Mouse (Mus musculus) limb, embryonic 15.5 days (tissue): ENCODE measurements at regions not wholly inside any gene's neighbourhood (a gene's known extent, or its start where the extent isn't known, plus 50 kb on each side); places are given as distances from the start of the nearest gene placed in this dataset.
"Not testable (repeated sequence)": the region's sequence is repeated elsewhere in the genome, so short reads cannot be mapped to it uniquely, and the experiment has no call there.

Source experiments
- ATAC-seq: fragments of 200-750 bp; cut with Nextera tagmentation; 2 replicates; pipeline ENCODE4 v1.8.0; 2017; ENCODE audit warnings: low read depth, moderate TSS enrichment; ENCODE audit not compliant: insufficient number of reproducible peaks, low FRiP score, low TSS enrichment
- H3K27ac ChIP-seq: fragments of 300-500 bp; sonication (generic); 2 replicates; pipeline ENCODE4 v1.5.1; 2015; ENCODE audit warnings: moderate library complexity, mild to moderate bottlenecking, inconsistent platforms
- H3K27me3 ChIP-seq: fragments of 300-500 bp; sonication (generic); 2 replicates; pipeline ENCODE4 v1.6.1; 2015; ENCODE audit warnings: inconsistent platforms
- H3K36me3 ChIP-seq: fragments of 300-500 bp; sonication (generic); 2 replicates; pipeline ENCODE4 v1.6.1; 2015; ENCODE audit warnings: inconsistent platforms
- H3K4me1 ChIP-seq: fragments of 300-500 bp; sonication (generic); 2 replicates; pipeline ENCODE4 v1.6.1; 2015; ENCODE audit warnings: inconsistent platforms
- H3K4me2 ChIP-seq: fragments of 300-500 bp; sonication (generic); 2 replicates; pipeline ENCODE4 v1.6.1; 2015; ENCODE audit warnings: mild to moderate bottlenecking, inconsistent platforms
- H3K4me3 ChIP-seq: fragments of 300-500 bp; sonication (generic); 2 replicates; pipeline ENCODE4 v1.5.1; 2015; ENCODE audit warnings: mild to moderate bottlenecking, inconsistent platforms
- H3K9ac ChIP-seq: fragments of 300-500 bp; sonication (generic); 2 replicates; pipeline ENCODE4 v1.6.1; 2015; ENCODE audit warnings: inconsistent platforms
- H3K9me3 ChIP-seq: fragments of 300-500 bp; sonication (generic); 2 replicates; pipeline ENCODE4 v1.6.1; 2016; ENCODE audit warnings: inconsistent platforms
- WGBS: fragments of 180-500 bp; shearing (Covaris S2); methylation state at CpG from one replicate; pipeline ENCODE4 v1.1.7; 2015; 5-methylcytosine and 5-hydroxymethylcytosine counted together

DNA sequence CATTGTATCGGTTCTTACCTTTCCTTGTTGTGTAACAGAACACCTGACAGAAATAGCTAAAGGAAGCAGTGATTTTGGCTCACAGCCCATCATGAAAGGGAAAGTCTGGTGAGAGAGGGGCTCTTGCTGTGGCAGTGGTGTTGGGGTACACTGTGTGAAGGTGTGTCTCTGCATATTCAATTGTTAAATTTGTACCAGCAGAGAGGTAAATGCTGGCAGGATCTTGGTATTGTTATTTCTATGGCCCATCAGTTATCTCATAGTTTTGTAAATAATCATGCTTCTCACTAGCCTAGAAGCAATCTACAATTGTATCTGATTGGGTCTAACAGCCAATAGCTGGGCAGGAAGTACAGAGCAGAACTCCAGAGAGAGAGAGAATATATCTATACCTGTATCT lies 95.7 kb downstream of the Mfap3l start:
- no peak for ATAC-seq
- 89% methylated on average over 1 of the region's 1 CpGs for WGBS
- H3K27me3 ChIP-seq: no peaks in the 10 kb centered on the region
- H3K9ac ChIP-seq: no peak overlapping the region
- no peak overlapping the region for H3K4me3 ChIP-seq
- H3K36me3 ChIP-seq: no peaks in the 10 kb centered on the region
- H3K9me3 ChIP-seq: no peaks in the 10 kb centered on the region
- H3K4me1 ChIP-seq: no peaks in the 10 kb centered on the region
- no peak overlapping the region for H3K4me2 ChIP-seq
- H3K27ac ChIP-seq: no peak overlapping the region

DNA sequence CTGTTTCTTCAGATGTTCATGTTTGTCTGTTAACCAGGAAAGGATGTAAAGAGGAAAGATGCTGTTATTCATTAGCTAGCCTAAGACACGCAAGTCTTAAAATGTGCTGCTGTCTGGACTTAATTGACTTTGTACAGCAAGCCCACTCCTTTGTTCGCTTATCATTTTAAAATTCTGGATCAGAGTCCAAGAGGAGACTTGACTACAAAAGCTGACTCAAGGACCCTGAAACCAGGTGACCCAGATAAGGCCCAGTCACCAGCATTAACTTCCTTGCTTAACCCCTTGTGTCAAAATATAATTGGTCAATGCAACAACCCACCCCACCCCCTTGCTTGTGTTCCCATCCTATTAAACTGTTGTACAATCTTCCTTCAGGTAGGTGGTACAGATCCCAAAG lies 99.9 kb downstream of the Mfap3l start:
- Histone ChIP-seq H3K9ac (no peak overlapping the region), H3K36me3 (no peaks in the 10 kb centered on the region), H3K4me3 (no peak overlapping the region), H3K27me3 (no peaks in the 10 kb centered on the region), H3K27ac (no peak overlapping the region), H3K4me2 (no peak overlapping the region), H3K4me1 (no peaks in the 10 kb centered on the region), H3K9me3 (no peaks in the 10 kb centered on the region)
- ATAC-seq: no peak
- 77% methylated on average over 2 of the region's 2 CpGs for WGBS

DNA sequence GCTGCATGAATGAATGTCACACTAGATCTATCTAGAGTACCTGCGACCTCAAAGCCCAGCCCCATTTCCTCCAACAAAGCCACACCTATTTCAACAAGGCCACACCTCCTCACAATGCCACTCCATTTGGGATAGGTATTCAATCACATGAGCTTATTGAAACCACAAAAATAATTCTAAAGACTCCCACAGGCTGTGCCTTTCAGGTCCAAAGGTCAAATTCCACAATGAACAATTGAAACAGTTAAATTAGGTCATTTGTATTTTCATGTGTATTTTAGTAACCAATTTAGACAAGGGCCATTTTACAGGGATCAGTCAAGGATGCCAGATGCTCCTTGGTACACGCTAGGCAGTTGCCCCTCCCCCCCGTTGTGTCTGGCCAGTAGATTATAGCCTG lies 103.3 kb downstream of the Mfap3l start:
- WGBS: 70% methylated on average over 3 of the region's 3 CpGs
- Histone ChIP-seq H3K27ac (no peak overlapping the region), H3K36me3 (no peaks in the 10 kb centered on the region), H3K4me2 (no peak overlapping the region), H3K9ac (no peak overlapping the region), H3K27me3 (no peaks in the 10 kb centered on the region), H3K9me3 (no peaks in the 10 kb centered on the region), H3K4me1 (no peaks in the 10 kb centered on the region), H3K4me3 (no peak overlapping the region)
- no peak for ATAC-seq

DNA sequence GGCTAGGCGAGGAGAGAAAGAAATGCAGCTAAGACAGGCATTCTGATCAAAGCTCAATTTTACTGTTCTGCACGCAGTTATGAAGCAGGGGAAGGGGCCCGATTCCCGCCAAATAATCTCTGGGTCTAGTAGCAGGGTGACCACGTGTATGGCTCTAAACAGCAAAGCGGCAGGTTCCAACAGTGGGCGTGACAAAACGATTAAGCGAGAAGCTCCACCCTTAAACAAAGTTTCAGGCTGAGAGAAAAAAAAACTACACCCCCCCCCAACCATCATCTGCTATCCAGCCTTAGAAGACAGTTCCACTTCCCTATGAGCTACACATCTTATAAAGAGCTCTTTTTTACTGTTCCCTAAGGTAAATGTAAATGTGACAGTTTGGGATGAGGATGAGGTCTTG lies 103.8 kb downstream of the Mfap3l start:
- Histone ChIP-seq H3K4me3 (no peak overlapping the region), H3K9ac (no peak overlapping the region), H3K27me3 (no peaks in the 10 kb centered on the region), H3K27ac (no peak overlapping the region), H3K9me3 (no peaks in the 10 kb centered on the region), H3K4me1 (no peaks in the 10 kb centered on the region), H3K4me2 (no peak overlapping the region), H3K36me3 (no peaks in the 10 kb centered on the region)
- WGBS: 83% methylated on average over 9 of the region's 9 CpGs
- no peak for ATAC-seq

DNA sequence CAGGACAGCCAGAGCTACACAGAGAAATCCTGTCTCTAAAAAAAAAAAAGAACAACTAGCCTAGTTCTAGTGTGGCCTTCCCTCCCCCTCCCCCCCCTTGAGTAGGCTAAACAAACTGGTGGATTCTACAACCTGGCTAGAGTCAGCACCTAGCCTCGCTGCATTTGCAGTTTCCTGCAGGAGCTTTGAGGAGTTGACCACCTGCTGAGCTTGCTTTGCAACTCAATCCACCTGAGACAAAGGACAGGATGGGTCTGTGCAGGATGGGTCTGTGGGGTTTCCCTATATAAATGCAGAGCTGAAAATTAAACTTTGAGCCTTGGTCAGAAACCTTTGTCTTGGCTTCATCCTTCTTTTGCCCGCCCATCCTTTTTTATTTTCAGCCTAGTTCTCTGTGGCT lies 104.3 kb downstream of the Mfap3l start:
- WGBS: 60% methylated on average over 2 of the region's 2 CpGs

DNA sequence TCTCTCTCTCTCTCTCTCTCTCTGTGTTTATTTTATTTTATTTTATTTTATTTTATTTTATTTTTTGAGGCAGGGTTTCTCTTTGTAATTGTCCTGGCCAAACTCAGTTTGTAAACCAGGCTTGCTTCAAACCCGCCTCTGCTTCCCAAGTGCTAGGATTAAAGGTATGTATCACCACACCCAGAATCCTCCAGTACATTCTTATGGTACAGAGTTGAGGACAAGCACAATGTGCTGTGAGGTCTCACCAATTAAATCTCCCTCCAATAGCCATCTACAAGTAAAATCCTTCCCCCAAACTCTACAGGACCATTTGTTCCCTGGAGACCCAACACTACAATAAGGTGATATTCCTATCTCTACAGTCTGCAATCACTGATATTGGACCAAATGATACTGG lies 105.0 kb downstream of the Mfap3l start:
- H3K27ac ChIP-seq: no peak overlapping the region
- H3K4me2 ChIP-seq: no peak overlapping the region
- WGBS: 96% methylated on average over 1 of the region's 1 CpGs
- H3K9me3 ChIP-seq: no peaks in the 10 kb centered on the region
- no peaks in the 10 kb centered on the region for H3K27me3 ChIP-seq
- ATAC-seq: no peak
- no peak overlapping the region for H3K4me3 ChIP-seq
- no peaks in the 10 kb centered on the region for H3K4me1 ChIP-seq
- H3K9ac ChIP-seq: no peak overlapping the region
- H3K36me3 ChIP-seq: no peaks in the 10 kb centered on the region

More for the DNA sequence above, 104.3 kb downstream of the Mfap3l start:
- no peak overlapping the region for H3K27ac ChIP-seq
- H3K9ac ChIP-seq: no peak overlapping the region
- H3K36me3 ChIP-seq: no peaks in the 10 kb centered on the region
- H3K4me1 ChIP-seq: no peaks in the 10 kb centered on the region
- no peak for ATAC-seq
- H3K27me3 ChIP-seq: no peaks in the 10 kb centered on the region
- no peak overlapping the region for H3K4me2 ChIP-seq
- no peak overlapping the region for H3K4me3 ChIP-seq
- no peaks in the 10 kb centered on the region for H3K9me3 ChIP-seq

DNA sequence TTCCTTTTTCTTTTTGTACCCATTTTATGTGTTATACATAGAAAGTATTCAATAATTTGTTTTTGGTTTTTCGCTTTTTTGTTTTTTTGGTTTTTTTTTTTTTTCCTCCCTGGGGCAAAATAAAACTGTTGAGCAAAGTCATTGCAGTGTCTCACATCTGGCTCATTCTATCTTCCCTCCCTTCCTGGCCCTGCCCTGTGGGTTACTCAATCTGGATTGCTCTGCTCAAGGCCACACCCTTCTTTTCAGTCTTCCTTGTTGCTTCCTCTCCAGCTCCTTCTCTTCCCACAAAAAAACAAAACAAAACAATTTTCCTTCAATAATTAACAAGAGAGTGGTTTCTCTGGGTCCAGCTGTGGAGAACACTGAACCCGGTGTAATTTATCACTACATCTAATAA lies 113.2 kb downstream of the Mfap3l start:
- Histone ChIP-seq H3K9me3 (no peaks in the 10 kb centered on the region), H3K9ac (no peak overlapping the region), H3K4me3 (no peak overlapping the region), H3K27ac (no peak overlapping the region), H3K4me2 (no peak overlapping the region), H3K27me3 (no peaks in the 10 kb centered on the region), H3K36me3 (no peaks in the 10 kb centered on the region), H3K4me1 (no peaks in the 10 kb centered on the region)
- 77% methylated on average over 2 of the region's 2 CpGs for WGBS
- no peak for ATAC-seq

DNA sequence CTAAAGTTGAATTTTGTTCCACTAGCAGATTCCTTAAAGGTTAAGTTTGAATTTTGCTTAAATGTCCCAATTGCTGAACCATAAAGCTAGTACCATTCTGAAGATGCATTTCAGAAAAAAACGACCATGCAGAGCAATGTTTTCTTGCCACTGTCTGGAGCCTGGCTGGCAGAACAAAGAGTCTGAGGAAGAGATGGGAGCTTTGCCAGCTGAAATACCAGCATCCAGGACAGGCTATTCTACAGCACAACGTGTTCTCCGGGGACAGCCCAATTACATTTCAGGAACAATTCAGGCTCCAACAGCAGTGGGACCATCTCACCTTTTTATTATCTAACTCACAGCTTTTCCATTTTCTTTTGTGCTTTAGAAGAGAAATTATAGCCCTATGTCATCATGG lies 113.9 kb downstream of the Mfap3l start:
- Histone ChIP-seq H3K27me3 (no peaks in the 10 kb centered on the region), H3K4me3 (no peak overlapping the region), H3K27ac (no peak overlapping the region), H3K9ac (no peak overlapping the region), H3K4me1 (no peaks in the 10 kb centered on the region), H3K36me3 (no peaks in the 10 kb centered on the region), H3K4me2 (no peak overlapping the region), H3K9me3 (no peaks in the 10 kb centered on the region)
- WGBS: 79% methylated on average over 3 of the region's 3 CpGs
- ATAC-seq: no peak

DNA sequence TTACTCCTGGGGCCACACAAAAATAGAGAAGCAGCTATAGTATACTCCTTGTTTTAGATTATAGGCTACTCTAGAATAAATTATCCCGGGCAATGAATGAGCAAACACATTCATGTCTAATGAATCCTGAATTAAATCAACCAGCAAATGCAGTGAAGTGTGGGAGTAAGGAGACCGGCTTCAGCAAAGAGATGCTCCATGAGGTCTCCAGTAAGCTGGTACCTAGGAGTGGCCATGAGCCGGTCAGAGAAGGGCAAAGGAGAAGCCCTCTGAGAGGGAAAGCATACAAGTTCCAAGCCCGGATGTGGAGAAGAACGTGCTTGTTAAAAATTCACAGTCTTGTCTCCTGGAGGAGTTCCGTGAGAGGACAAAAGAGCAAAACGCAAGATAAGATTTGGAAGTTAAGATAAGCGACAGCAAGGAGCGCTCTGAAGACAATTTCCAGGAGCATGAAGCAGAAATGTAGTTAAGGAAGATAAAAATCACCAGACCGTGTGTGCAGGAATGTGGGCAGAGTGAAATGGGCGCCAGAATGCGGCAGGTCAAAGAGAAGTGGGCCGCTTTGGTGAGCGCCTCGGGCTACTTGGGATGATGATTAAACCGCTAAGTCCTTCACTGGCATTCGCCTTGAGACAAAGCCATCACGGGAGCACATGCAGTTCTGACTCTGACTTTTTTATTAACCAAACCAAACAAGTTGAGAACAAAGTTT lies 123.2 kb downstream of the Mfap3l start:
- ATAC-seq: no peak
- no peaks in the 10 kb centered on the region for H3K9me3 ChIP-seq
- no peak overlapping the region for H3K9ac ChIP-seq
- H3K4me1 ChIP-seq: no peaks in the 10 kb centered on the region
- H3K36me3 ChIP-seq: no peaks in the 10 kb centered on the region
- no peak overlapping the region for H3K4me3 ChIP-seq
- H3K27me3 ChIP-seq: no peaks in the 10 kb centered on the region
- no peak overlapping the region for H3K4me2 ChIP-seq
- 74% methylated on average over 18 of the region's 18 CpGs for WGBS
- no peak overlapping the region for H3K27ac ChIP-seq

DNA sequence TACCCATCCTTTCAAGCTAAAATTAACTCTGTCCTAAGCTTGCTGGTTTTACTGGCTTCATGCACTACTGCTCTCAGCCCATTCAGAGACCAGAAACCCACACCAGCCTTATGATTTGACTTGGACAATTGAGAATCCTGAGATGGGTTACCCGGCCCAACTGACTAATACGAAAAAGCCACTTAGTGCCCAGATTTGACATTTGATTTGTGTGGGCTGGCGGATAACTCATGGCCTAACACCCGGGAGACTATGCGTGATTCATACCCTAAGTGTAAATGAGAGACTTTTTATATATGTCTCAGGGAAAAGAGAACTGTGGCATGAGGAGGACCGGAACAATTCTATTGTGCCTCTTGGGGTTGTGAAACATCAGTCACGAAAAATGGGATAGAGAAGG lies 126.3 kb upstream of the Hpf1 start:
- H3K4me2 ChIP-seq: no peak overlapping the region
- WGBS: 91% methylated on average over 7 of the region's 7 CpGs

DNA sequence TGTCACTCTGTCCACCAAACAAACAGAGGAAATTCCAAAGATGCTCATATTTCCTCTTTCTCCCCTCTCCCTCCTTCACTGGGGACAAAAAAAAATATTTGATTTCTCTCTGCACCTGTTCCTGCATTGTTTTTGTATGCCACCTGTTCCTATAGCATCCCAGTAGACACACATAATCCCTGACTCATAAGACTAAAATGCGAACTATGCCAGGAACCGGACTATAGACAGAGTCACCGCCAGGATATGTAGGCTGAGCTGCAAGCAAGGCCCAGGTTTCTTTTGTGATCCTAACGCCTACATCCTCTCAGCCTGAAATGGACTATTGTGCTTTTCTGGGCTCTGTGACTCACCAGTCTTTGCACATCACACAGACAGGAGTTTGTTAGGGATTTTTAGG lies 116.9 kb upstream of the Hpf1 start:
- H3K4me3 ChIP-seq: no peak overlapping the region
- H3K27me3 ChIP-seq: no peaks in the 10 kb centered on the region
- H3K27ac ChIP-seq: no peak overlapping the region
- H3K4me1 ChIP-seq: no peaks in the 10 kb centered on the region
- 61% methylated on average over 4 of the region's 4 CpGs for WGBS
- ATAC-seq: peak; percentile 58
- no peak overlapping the region for H3K4me2 ChIP-seq
- no peak overlapping the region for H3K9ac ChIP-seq
- H3K9me3 ChIP-seq: no peaks in the 10 kb centered on the region
- no peaks in the 10 kb centered on the region for H3K36me3 ChIP-seq

More for the DNA sequence above, 126.3 kb upstream of the Hpf1 start:
- no peaks in the 10 kb centered on the region for H3K27me3 ChIP-seq
- no peaks in the 10 kb centered on the region for H3K36me3 ChIP-seq
- no peak overlapping the region for H3K4me3 ChIP-seq
- no peak overlapping the region for H3K27ac ChIP-seq
- H3K9ac ChIP-seq: no peak overlapping the region
- no peaks in the 10 kb centered on the region for H3K4me1 ChIP-seq
- H3K9me3 ChIP-seq: no peaks in the 10 kb centered on the region
- no peak for ATAC-seq

DNA sequence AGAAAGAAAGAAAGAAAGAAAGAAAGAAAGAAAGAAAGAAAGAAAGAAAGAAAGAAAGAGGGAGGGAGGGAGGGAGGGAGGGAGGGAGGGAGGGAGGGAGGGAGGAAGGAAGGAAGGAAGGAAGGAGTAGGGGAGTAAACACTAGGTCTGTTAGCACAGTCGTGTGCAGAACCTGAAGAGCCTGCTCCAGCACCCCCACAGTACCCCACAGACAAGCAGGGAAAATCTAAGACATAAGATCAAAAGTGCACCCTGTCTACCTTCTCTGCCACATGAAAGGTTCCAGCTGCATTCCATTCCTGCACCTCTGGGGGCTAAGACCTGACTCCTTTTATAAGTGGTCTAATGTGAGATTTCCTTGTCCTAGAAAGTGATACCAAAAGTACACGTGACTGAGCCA lies 114.0 kb upstream of the Hpf1 start:
- not testable (repeated sequence) for H3K4me3 ChIP-seq, ATAC-seq, H3K4me2 ChIP-seq, H3K27ac ChIP-seq, H3K9me3 ChIP-seq, H3K27me3 ChIP-seq, H3K36me3 ChIP-seq, H3K9ac ChIP-seq, H3K4me1 ChIP-seq
- WGBS: 21% methylated on average over 2 of the region's 2 CpGs

DNA sequence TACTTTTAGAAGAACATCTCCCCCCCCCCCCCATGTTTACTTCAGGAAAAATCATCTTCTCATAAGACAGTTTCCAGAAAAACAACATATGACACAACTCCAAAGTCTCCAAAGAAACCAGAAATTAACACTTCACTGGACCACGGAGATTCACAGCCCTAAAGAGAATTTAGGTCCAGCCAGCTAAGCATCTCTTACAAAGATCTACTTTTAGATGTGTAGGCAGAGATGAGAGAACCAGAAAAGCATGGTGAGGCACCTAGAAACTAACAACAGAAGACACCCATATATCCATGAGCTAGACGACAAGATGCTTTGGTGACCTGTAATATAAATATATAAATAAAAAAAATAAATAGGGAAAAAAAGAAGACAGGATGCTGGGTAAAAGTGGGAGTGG lies 105.2 kb upstream of the Hpf1 start:
- Histone ChIP-seq H3K4me1 (no peaks in the 10 kb centered on the region), H3K27ac (no peak overlapping the region), H3K27me3 (no peaks in the 10 kb centered on the region), H3K9ac (no peak overlapping the region), H3K4me3 (no peak overlapping the region), H3K36me3 (no peaks in the 10 kb centered on the region), H3K4me2 (no peak overlapping the region), H3K9me3 (no peaks in the 10 kb centered on the region)
- ATAC-seq: no peak
- 84% methylated on average over 2 of the region's 2 CpGs for WGBS
